Mouse (Mus musculus) intestine, embryonic 15.5 days (tissue): ENCODE results near the gene Hpse2. TPM values are rescaled to one million over a fixed set of nuclear protein-coding genes. Genes with fewer than 3 reads are reported as not detected.
"Not testable (repeated sequence)": the region's sequence is repeated elsewhere in the genome, so short reads cannot be mapped to it uniquely, and the experiment has no call there.

ENCODE experiments used
- ATAC-seq: fragments of 200-750 bp; cut with Nextera tagmentation; 2 replicates; pipeline ENCODE4 v1.8.0; 2017; ENCODE audit warnings: moderate TSS enrichment, moderate library complexity
- H3K27ac ChIP-seq: fragments of 300-500 bp; sonication (generic); 2 replicates; pipeline ENCODE4 v1.5.1; 2015; ENCODE audit warnings: mild to moderate bottlenecking, inconsistent platforms
- H3K27me3 ChIP-seq: fragments of 300-500 bp; sonication (generic); replicated peaks from 2 replicates; pipeline ENCODE4 v1.6.1; 2015; ENCODE audit warnings: inconsistent platforms
- H3K36me3 ChIP-seq: fragments of 300-500 bp; sonication (generic); 2 replicates; pipeline ENCODE4 v1.6.1; 2015; ENCODE audit warnings: inconsistent platforms
- H3K4me1 ChIP-seq: fragments of 300-500 bp; sonication (generic); replicated peaks from 2 replicates; pipeline ENCODE4 v1.6.1; 2015; ENCODE audit warnings: inconsistent platforms
- H3K4me2 ChIP-seq: fragments of 300-500 bp; sonication (generic); replicated peaks from 2 replicates; pipeline ENCODE4 v1.6.1; 2015; ENCODE audit warnings: mild to moderate bottlenecking, inconsistent platforms
- H3K4me3 ChIP-seq: fragments of 300-500 bp; sonication (generic); replicated peaks from 2 replicates; pipeline ENCODE4 v1.5.1; 2015; ENCODE audit warnings: inconsistent platforms
- H3K9ac ChIP-seq: fragments of 300-500 bp; sonication (generic); 2 replicates; pipeline ENCODE4 v1.6.1; 2015; ENCODE audit warnings: inconsistent platforms
- H3K9me3 ChIP-seq: fragments of 300-500 bp; sonication (generic); 2 replicates; pipeline ENCODE4 v1.6.1; 2016; ENCODE audit warnings: inconsistent platforms
- WGBS: fragments of 180-500 bp; shearing (Covaris S2); methylation state at CpG from one replicate; pipeline ENCODE4 v1.1.7; 2015; 5-methylcytosine and 5-hydroxymethylcytosine counted together
- polyA plus RNA-seq: library from polyadenylated mRNA; unstranded; fragments of >200 nt; fragmentation: Nextera tagmentation; extraction: Ambion mirVana; gene quantifications from 2 replicates; pipeline ENCODE4 v1.2.1, GENCODE M21; 2015

Hpse2 gene
- polyA plus RNA-seq, 1 experiment from 2014 or later, result 17.5 TPM

GRCm38 (mm10) chr19:42780156-42780538 is 608.0 kb downstream of the Hpse2 start:
- ATAC-seq, result not testable (repeated sequence)
- 41% methylated on average over 7 of the region's 7 CpGs for WGBS

GRCm38 (mm10) chr19:42779531-42780155 is 608.5 kb downstream of the Hpse2 start, which contains the start of gene Hps1:
TSS of gene Hps1 (minus strand) at chr19:42779978.
- WGBS, result under 1% methylated on average over 43 of the region's 43 CpGs
- no peaks in the 10 kb centered on the region for H3K9me3 ChIP-seq
- peak; percentile 98 for ATAC-seq
- H3K36me3 ChIP-seq, result no peaks in the 10 kb centered on the region
- peak within 1 kb of the TSS; percentile 69 for H3K4me3 ChIP-seq
- peak within 1 kb of the TSS; percentile 83 for H3K27ac ChIP-seq
- H3K9ac ChIP-seq, result peak within 1 kb of the TSS; percentile 65
- no peaks in the 10 kb centered on the region for H3K27me3 ChIP-seq
- peak within 1 kb of the TSS; percentile 78 for H3K4me2 ChIP-seq
- H3K4me1 ChIP-seq, result 0 out of 2 replicates have a peak, but pooled peaks cover 11% of the 10 kb centered on the region

More at GRCm38 (mm10) chr19:42780156-42780538, 608.0 kb downstream of the Hpse2 start:
- Histone ChIP-seq H3K27ac (peak overlapping the region; percentile 83), H3K4me3 (peak overlapping the region; percentile 69), H3K4me2 (peak overlapping the region; percentile 78), H3K9ac (peak overlapping the region; percentile 65), H3K4me1 (0 out of 2 replicates have a peak, but pooled peaks cover 11% of the 10 kb centered on the region)
- not testable (repeated sequence) for H3K9me3 ChIP-seq, H3K36me3 ChIP-seq, H3K27me3 ChIP-seq

DNA sequence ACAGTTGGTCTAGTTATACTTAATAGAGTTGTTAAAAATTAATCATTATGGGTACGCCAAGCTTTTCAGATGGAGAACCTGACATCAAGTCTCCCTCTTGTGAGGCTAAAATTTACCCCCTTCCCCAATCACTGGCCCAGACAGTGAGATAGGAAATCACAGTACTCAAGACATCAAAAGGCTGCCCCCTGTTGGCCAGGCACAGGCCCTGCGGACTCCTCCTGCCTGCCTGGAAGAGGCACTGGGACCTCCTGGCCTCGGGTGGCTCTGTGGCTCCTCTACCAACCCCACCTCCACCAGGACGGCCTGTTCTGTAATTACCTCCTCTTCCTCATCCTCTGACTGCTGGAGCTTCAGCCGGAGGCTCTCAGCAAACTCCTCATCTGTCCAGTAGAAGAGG is 610.4 kb downstream of the Hpse2 start:
- Histone ChIP-seq H3K36me3 (no peaks in the 10 kb centered on the region), H3K27me3 (no peaks in the 10 kb centered on the region), H3K4me2 (no peak overlapping the region), H3K9ac (no peak overlapping the region), H3K4me1 (0 out of 2 replicates have a peak, but pooled peaks cover 11% of the 10 kb centered on the region), H3K9me3 (no peaks in the 10 kb centered on the region), H3K27ac (no peak overlapping the region), H3K4me3 (no peak overlapping the region)
- 78% methylated on average over 5 of the region's 5 CpGs for WGBS
- no peak for ATAC-seq

- no peak for ATAC-seq
- WGBS, result 100% methylated on average over 1 of the region's 1 CpGs
- H3K27ac ChIP-seq, result no peak overlapping the region
These were observed 611.3 kb downstream of the Hpse2 start for GRCm38 (mm10) chr19:42776813-42777212.

DNA sequence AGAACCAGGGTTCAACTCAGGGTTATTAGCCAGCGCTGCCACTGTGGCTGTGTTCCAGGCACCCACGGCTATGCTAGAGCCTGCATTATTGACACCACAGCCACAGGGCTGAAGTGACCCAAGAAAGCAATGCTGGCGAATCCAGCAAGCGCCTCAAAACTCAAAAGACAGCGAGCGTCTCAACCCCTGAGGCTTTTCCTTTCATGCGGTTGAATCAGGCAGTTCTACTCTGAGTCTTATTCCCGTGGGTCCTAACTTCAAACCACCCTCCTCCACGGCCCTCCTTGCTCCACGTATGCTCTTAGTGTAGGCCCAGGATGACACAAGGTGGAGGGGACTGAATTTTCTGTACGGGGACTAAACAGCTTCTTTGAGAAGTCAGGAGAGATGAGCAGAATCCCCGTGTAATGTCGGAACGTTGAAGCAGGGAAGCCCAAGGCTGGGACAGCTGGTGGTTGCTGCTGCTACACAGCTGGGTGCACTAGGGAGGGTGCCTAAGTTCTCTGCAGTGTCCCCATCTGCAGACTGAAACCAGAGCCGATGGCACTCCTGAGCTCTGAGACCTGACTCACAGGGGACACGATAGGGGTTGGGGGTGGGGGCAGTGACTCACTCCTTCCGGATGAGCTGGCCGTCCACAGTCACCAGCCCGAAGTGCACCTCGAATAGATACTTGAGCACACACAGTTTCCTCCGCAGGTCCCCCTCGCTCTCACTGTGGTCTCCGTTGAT is 617.8 kb downstream of the Hpse2 start:
- H3K9me3 ChIP-seq, result no peaks in the 10 kb centered on the region
- H3K4me3 ChIP-seq, result no peak overlapping the region
- 85% methylated on average over 23 of the region's 23 CpGs for WGBS
- H3K27me3 ChIP-seq, result no peaks in the 10 kb centered on the region
- H3K36me3 ChIP-seq, result no peaks in the 10 kb centered on the region; the same call in 1 of the 2 replicates
- no peak overlapping the region for H3K27ac ChIP-seq
- ATAC-seq, result no peak
- H3K4me2 ChIP-seq, result no peak overlapping the region
- no peak overlapping the region for H3K9ac ChIP-seq
- no peaks in the 10 kb centered on the region for H3K4me1 ChIP-seq

More at GRCm38 (mm10) chr19:42776813-42777212, 611.3 kb downstream of the Hpse2 start:
- Histone ChIP-seq H3K4me2 (no peak overlapping the region), H3K9ac (no peak overlapping the region), H3K4me3 (no peak overlapping the region), H3K9me3 (no peaks in the 10 kb centered on the region), H3K27me3 (no peaks in the 10 kb centered on the region), H3K36me3 (no peaks in the 10 kb centered on the region), H3K4me1 (0 out of 2 replicates have a peak, but pooled peaks cover 11% of the 10 kb centered on the region)

- H3K36me3 ChIP-seq, result no peaks in the 10 kb centered on the region; the same call in 1 of the 2 replicates
- no peak overlapping the region for H3K9ac ChIP-seq
- H3K4me3 ChIP-seq, result no peak overlapping the region
- H3K9me3 ChIP-seq, result no peaks in the 10 kb centered on the region
- no peak overlapping the region for H3K4me2 ChIP-seq
- H3K27ac ChIP-seq, result no peak overlapping the region
- ATAC-seq, result no peak
- H3K27me3 ChIP-seq, result no peaks in the 10 kb centered on the region
- 92% methylated on average over 10 of the region's 10 CpGs for WGBS
- H3K4me1 ChIP-seq, result no peaks in the 10 kb centered on the region
These were observed 618.5 kb downstream of the Hpse2 start for GRCm38 (mm10) chr19:42769648-42770047.

- H3K4me3 ChIP-seq, result no peak overlapping the region
- 84% methylated on average over 8 of the region's 8 CpGs for WGBS
- no peaks in the 10 kb centered on the region for H3K27me3 ChIP-seq
These were observed 620.8 kb downstream of the Hpse2 start for GRCm38 (mm10) chr19:42767361-42767760.

DNA sequence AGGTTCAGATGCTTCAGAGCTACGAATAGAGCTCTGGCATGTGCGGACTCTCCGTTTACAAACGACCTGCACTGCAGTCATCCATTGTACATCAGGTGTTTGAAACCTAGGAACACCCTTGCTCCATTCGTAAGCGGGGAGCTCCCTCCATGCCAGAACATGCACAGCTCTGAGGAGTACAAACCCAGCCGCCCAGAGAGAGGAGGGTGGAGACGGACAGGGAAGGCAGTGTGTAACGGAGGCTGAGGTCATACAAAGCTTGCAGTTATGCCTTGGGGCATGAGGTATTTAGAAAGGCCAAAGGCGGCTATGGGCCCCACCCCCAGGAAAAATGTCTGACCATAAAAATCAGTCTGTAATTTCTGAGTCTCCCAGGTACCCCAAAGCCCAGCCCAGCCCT is 623.8 kb downstream of the Hpse2 start:
- 60% methylated on average over 10 of the region's 10 CpGs for WGBS
- ATAC-seq, result no peak

More at GRCm38 (mm10) chr19:42767361-42767760, 620.8 kb downstream of the Hpse2 start:
- Histone ChIP-seq H3K4me1 (0 out of 2 replicates have a peak, but pooled peaks cover 3% of the 10 kb centered on the region), H3K27ac (no peak overlapping the region), H3K4me2 (no peak overlapping the region), H3K9ac (no peak overlapping the region), H3K36me3 (no peaks in the 10 kb centered on the region; the same call in 1 of the 2 replicates), H3K9me3 (no peaks in the 10 kb centered on the region)
- no peak for ATAC-seq

DNA sequence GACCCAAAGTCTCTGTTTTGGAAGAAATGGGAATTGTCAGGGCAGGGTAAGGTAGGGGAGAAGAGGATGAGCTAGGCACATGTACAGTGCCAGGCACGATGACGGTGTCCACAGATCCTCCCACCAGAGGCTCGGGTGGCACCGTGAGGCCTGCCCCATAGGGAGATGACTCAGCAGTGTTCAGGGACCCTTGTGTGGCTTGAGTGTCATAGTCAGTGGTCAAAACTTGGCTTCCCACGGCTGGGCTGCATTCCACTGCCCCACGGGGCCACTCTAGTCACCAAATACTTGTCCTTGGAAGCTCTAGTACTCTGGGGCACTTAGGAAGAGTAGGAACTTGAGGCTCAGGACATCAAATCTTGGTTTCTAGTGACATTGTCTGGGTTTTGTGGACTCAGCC is 631.5 kb downstream of the Hpse2 start:
- H3K4me1 ChIP-seq, result peaks cover 19% of the 10 kb centered on the region
- no peaks in the 10 kb centered on the region for H3K9me3 ChIP-seq
- H3K4me3 ChIP-seq, result no peak overlapping the region
- no peaks in the 10 kb centered on the region for H3K36me3 ChIP-seq
- no peak overlapping the region for H3K27ac ChIP-seq
- WGBS, result 94% methylated on average over 6 of the region's 6 CpGs
- H3K9ac ChIP-seq, result no peak overlapping the region
- no peak overlapping the region for H3K4me2 ChIP-seq
- ATAC-seq, result no peak
- H3K27me3 ChIP-seq, result no peaks in the 10 kb centered on the region

More for the DNA sequence above, 623.8 kb downstream of the Hpse2 start:
- no peaks in the 10 kb centered on the region; the same call in 1 of the 2 replicates for H3K36me3 ChIP-seq
- 0 out of 2 replicates have a peak, but pooled peaks cover 8% of the 10 kb centered on the region for H3K4me1 ChIP-seq
- H3K4me2 ChIP-seq, result no peak overlapping the region
- H3K4me3 ChIP-seq, result no peak overlapping the region
- no peak overlapping the region for H3K27ac ChIP-seq
- no peaks in the 10 kb centered on the region for H3K9me3 ChIP-seq
- no peaks in the 10 kb centered on the region for H3K27me3 ChIP-seq
- H3K9ac ChIP-seq, result no peak overlapping the region

- H3K27ac ChIP-seq, result no peak overlapping the region
- ATAC-seq, result no peak
- no peak overlapping the region for H3K4me3 ChIP-seq
- no peaks in the 10 kb centered on the region for H3K27me3 ChIP-seq
- no peaks in the 10 kb centered on the region for H3K36me3 ChIP-seq
- no peaks in the 10 kb centered on the region for H3K9me3 ChIP-seq
- peaks cover 21% of the 10 kb centered on the region for H3K4me1 ChIP-seq
- 61% methylated on average over 15 of the region's 15 CpGs for WGBS
- H3K4me2 ChIP-seq, result no peak overlapping the region
- H3K9ac ChIP-seq, result no peak overlapping the region; the same call in 1 of the 2 replicates
These were observed 632.8 kb downstream of the Hpse2 start for GRCm38 (mm10) chr19:42755148-42755870.

- no peaks in the 10 kb centered on the region for H3K9me3 ChIP-seq
- 0 out of 2 replicates have a peak overlapping the region, but pooled peaks have one; percentile 63 for H3K9ac ChIP-seq
These were observed 634.8 kb downstream of the Hpse2 start for GRCm38 (mm10) chr19:42753141-42753917.

More at GRCm38 (mm10) chr19:42753141-42753917, 634.8 kb downstream of the Hpse2 start:
- WGBS, result 23% methylated on average over 11 of the region's 11 CpGs
- peak overlapping the region; percentile 77 for H3K4me2 ChIP-seq
- H3K4me3 ChIP-seq, result peak overlapping the region; percentile 39; the same call in 1 of the 2 replicates
- peak overlapping the region; percentile 88 for H3K27ac ChIP-seq
- peak; percentile 57 for ATAC-seq
- H3K4me1 ChIP-seq, result peaks cover 21% of the 10 kb centered on the region
- no peaks in the 10 kb centered on the region for H3K36me3 ChIP-seq
- no peaks in the 10 kb centered on the region for H3K27me3 ChIP-seq
